Mouse (Mus musculus) lung, adult 2 months (tissue): ENCODE data around the gene BC049762. TPM values are rescaled to one million over a fixed set of nuclear protein-coding genes. Genes with fewer than 3 reads are reported as not detected.

Experiments used
- DNase-seq: peaks from one replicate; pipeline ENCODE4 v3.0.0; 2022
- H3K4me1 ChIP-seq: fragments of 200-500 bp; 2 replicates; pipeline ENCODE4 v1.6.1; 2011; ENCODE audit warnings: low read length; ENCODE audit not compliant: control insufficient read depth, insufficient read depth
- H3K4me3 ChIP-seq: fragments of 200-500 bp; replicated peaks from 2 replicates; pipeline ENCODE3; 2011; ENCODE audit warnings: low read depth, mild to moderate bottlenecking, control low read depth, low read length; ENCODE audit errors: extremely low read depth
- CTCF ChIP-seq: fragments of 200-500 bp; IDR thresholded peaks from 2 replicates; pipeline ENCODE4 v1.5.1; 2011; ENCODE audit warnings: mild to moderate bottlenecking, low read length, control low read depth; ENCODE audit not compliant: insufficient read depth
- POLR2A ChIP-seq: fragments of 200-500 bp; IDR thresholded peaks from 2 replicates; pipeline ENCODE4 v1.6.1; 2011; ENCODE audit warnings: low read depth, mild to moderate bottlenecking, control low read depth, low read length, borderline replicate concordance; ENCODE audit errors: extremely low read depth
- WGBS: fragments of 180-500 bp; shearing (Covaris S2); methylation state at CpG from one replicate; pipeline ENCODE4 v1.1.7; 2018; 5-methylcytosine and 5-hydroxymethylcytosine counted together
- polyA plus RNA-seq: library from polyadenylated mRNA; depleted of rRNA; stranded (reverse); fragments of >200 nt; gene quantifications from 2 replicates; pipeline ENCODE4 v1.2.3, GENCODE M21; 2012

The BC049762 gene
- polyA plus RNA-seq, 1 experiment: not detected

- DNase-seq: peak; percentile 69
- peak within 1 kb of the TSS; percentile 84 for H3K4me3 ChIP-seq
- H3K4me1 ChIP-seq: peaks cover 9% of the 10 kb centered on the region
- peak; percentile 79 for TF ChIP-seq CTCF
- no peak for TF ChIP-seq POLR2A
- under 1% methylated on average over 38 of the region's 38 CpGs for WGBS
Observed at GRCm38 (mm10) chr11:51289564-51290041, 26.8 kb upstream of the BC049762 start, which contains the start of gene Col23a1. Col23a1 (plus strand) TSS chr11:51289920.

GRCm38 (mm10) chr11:51274418-51274817 lies 11.6 kb upstream of the BC049762 start:
- 83% methylated on average over 1 of the region's 1 CpGs for WGBS
- no peak for DNase-seq
- Histone ChIP-seq H3K4me3 (no peak overlapping the region), H3K4me1 (peaks cover 2% of the 10 kb centered on the region; the same call in 1 of the 2 replicates)
- TF ChIP-seq CTCF: no peak
- TF ChIP-seq POLR2A: no peak

DNA sequence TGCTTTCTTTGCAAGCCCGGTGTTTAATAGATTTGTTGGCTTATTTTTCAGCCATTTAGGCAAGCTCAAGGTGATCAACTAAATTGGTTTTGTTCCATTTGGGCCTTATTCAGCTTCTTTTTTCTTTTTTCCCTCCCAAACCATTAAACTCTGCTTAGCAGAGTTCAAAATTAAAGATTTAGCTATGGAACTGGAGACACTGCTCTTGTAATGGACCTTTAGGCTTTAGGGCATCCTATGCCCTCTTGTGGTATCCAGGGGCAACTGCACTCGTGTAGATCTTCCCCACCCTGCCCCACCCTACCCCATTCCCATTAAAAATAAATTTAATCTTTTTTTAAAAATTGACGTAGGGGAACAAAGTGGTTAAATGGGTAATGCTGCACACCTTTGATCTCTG lies 2.5 kb upstream of the BC049762 start:
- WGBS: 31% methylated on average over 3 of the region's 3 CpGs
- TF ChIP-seq CTCF (peak; percentile 56), POLR2A (no peak)
- Histone ChIP-seq H3K4me3 (no peak overlapping the region), H3K4me1 (peaks cover 12% of the 10 kb centered on the region)
- DNase-seq: no peak

DNA sequence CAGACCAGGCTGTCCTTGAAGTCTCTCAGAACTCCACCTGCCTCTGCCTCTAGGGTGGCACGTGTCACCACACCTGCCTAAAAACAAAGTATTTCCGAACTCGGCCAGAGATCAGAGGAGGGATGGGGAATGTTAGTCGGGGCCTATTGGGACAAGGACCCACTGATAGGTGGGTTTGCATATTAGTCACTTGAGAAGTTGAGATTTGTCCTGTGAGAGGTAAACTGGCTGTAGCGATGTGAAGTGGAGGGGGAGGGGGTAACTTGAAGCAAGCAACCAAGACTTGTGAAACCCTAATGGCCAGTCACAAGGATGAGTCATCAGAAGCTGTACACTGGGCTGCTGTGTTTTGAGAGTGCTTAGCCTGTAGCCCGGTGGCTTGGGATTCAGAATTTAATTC lies 1.5 kb upstream of the BC049762 start:
- peak; percentile 36 for DNase-seq
- TF ChIP-seq CTCF (no peak), POLR2A (no peak)
- 9% methylated on average over 6 of the region's 6 CpGs for WGBS
- H3K4me3 ChIP-seq: peak overlapping the region; percentile 37
- peaks cover 12% of the 10 kb centered on the region for H3K4me1 ChIP-seq

DNA sequence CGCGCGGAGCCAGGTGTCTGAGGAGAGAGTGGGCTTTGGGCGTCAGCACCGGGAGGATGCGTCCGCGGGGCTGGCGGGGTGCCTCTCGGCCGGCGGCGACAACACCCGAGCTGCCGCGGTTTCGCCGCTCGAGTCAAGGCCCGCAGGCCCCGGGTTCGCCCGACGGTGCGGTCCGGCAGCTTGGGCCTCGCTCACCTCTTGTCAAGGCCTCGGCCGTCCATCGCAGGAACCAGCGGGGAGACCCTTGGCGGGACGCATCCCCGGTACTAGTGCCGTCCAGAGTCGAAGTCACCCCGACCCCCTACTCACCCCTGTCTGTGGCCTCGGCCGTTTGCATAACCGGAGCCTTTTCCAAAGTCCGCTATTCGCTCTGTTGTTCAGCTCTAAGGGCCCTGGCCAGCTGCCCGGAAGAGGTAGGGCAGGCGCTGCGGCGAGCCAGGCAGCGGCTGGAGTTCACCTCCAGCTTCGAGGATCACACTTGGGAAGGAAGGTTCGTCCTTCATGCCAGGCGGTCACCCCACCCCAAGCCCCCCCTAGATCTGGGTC lies 513 bp upstream of the BC049762 start:
- Histone ChIP-seq H3K4me1 (peaks cover 12% of the 10 kb centered on the region), H3K4me3 (peak overlapping the region; percentile 96)
- DNase-seq: no peak
- TF ChIP-seq POLR2A: no peak
- no peak for TF ChIP-seq CTCF
- WGBS: under 1% methylated on average over 50 of the region's 50 CpGs

- no peak for DNase-seq
- 77% methylated on average over 3 of the region's 3 CpGs for WGBS
- peaks cover 12% of the 10 kb centered on the region for H3K4me1 ChIP-seq
- TF ChIP-seq CTCF: no peak
- TF ChIP-seq POLR2A: no peak
- H3K4me3 ChIP-seq: peak within 1 kb of the TSS; percentile 96
Observed at GRCm38 (mm10) chr11:51261680-51262219, 1.1 kb downstream of the BC049762 start, which contains the start of gene Clk4. Clk4 (plus strand) TSS chr11:51261730.

DNA sequence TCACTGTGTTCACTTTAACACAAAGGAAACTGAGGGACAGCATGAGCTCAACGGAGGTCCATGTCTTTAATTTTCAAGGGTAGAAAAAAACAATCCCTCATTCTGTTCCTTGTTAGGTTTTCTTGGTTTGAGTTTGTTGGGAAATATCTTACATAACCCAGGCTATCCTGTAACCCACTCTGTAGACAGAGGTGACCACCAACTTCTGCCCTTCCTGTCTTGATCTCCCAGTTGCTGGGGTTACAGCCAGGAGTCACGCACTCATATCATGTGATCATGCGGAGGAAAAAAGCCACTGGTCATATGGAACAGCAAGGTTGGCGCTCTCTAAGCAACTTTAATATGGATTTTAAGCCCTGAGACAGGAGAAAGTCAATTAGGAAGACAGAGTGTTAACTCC lies 5.8 kb downstream of the BC049762 start:
- no peak for TF ChIP-seq CTCF
- TF ChIP-seq POLR2A: no peak
- Histone ChIP-seq H3K4me3 (no peak overlapping the region), H3K4me1 (no peaks in the 10 kb centered on the region)
- WGBS: 85% methylated on average over 4 of the region's 4 CpGs
- no peak for DNase-seq

DNA sequence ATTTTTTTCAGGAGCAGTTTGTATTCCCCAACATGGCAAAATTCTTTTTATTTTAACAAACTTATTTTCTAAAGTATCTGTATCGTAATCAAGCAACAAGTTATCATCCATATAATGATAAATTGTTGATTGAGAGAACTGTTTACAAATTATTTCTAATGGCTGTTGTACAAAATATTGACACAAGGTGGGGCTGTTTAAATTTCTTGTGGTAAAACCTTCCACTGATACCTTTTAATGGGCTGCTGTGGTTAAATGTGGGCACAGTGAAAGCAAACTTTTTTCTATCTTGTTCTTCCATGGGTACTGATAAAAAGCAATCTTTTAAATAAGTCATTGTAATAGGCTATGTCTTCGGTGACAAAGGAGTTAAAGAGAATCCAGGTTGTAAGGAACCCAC lies 19.9 kb downstream of the BC049762 start:
- Histone ChIP-seq H3K4me3 (no peak overlapping the region), H3K4me1 (no peaks in the 10 kb centered on the region)
- no peak for DNase-seq
- WGBS: 84% methylated on average over 2 of the region's 2 CpGs
- TF ChIP-seq CTCF: no peak

- no peak for DNase-seq
- Histone ChIP-seq H3K4me1 (no peaks in the 10 kb centered on the region), H3K4me3 (no peak overlapping the region)
- TF ChIP-seq POLR2A (no peak), CTCF (no peak)
- 73% methylated on average over 9 of the region's 9 CpGs for WGBS
Observed at GRCm38 (mm10) chr11:51234626-51235025, 28.2 kb downstream of the BC049762 start.

- no peak overlapping the region for H3K4me3 ChIP-seq
- TF ChIP-seq POLR2A (no peak), CTCF (no peak)
- WGBS: 81% methylated on average over 4 of the region's 4 CpGs
Observed at GRCm38 (mm10) chr11:51227104-51227503, 35.7 kb downstream of the BC049762 start.

More at GRCm38 (mm10) chr11:51227104-51227503, 35.7 kb downstream of the BC049762 start:
- no peaks in the 10 kb centered on the region for H3K4me1 ChIP-seq
- DNase-seq: no peak
